Mouse (Mus musculus): ENCODE measurements around the gene Gsta3.
"Not testable (repeated sequence)": the region's sequence is repeated elsewhere in the genome, so short reads cannot be mapped to it uniquely, and the experiment has no call there.

Gsta3 gene

DNA sequence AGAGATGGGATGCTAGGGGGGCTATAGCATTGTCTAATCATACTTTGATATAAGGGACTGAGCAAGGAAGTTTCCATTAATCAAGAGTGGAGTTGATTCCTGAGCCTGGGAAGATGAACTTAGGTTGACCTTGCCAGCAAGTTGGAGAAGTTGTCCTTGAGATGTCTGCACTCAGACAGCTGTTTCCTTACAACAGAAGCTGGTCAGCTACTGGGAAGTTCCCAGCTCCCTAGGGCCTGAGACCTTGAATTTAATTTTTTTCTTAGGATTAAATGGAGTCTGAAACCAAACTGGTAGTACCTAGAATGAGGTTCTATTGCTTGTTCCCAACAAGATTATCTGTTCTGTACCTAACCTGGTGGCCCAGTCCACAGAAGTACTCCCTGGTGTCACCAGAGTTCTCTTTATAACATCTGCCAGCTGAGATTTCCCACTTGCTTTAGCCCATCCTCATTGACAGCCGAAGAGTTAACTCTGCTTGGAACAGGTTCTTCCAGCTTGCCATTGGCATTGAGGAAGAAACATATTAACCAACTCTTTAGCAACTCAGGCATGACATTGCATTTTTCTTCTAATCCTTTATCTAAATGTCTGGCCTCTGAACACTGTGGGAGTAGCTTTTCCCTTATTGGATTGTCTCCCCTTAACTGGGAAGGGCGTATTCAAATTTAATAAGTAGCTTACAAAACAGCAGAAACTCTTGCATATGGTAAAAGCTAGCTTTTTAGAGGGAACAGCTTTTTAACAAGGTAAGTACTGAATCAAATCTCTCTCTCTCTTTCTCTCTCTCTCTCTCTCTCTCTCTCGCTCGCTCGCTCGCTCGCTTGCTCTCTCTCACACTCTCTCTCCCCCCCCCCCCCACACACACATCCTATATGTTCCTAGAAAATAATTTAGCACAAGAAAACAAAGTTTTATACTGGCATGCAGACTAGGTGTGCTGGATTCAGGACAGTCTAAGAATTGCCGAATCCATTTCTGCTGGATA lies at the start of gene Gsta3:
TSS of gene Gsta3 (plus strand) at position 679 of the 988 bp plus-strand sequence.
- DNase-seq (ENCODE audit: low spot score in 2 of 2) = no peak

DNA sequence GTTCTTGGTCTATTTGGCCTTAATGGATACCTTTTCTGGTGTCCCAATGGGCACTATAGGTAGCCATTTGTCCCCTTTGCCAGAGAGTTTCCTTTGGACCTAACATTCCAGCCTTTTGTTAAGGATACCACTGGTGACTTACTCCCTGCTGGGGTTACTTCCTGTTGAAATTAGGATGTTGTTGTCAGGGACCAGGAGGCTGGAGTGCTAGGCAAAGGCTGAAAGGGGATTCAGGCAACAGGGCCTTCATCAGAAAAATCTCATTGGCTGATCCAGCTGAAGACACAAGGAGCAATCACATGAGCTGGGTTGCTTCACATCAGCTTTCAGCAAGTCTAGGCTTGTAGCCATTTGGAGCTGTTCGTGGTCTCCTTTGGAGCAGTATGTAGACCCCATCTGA lies 34.1 kb upstream of the Gsta3 start:
- no peak for DNase-seq (ENCODE audit: low spot score in 2 of 2)

DNA sequence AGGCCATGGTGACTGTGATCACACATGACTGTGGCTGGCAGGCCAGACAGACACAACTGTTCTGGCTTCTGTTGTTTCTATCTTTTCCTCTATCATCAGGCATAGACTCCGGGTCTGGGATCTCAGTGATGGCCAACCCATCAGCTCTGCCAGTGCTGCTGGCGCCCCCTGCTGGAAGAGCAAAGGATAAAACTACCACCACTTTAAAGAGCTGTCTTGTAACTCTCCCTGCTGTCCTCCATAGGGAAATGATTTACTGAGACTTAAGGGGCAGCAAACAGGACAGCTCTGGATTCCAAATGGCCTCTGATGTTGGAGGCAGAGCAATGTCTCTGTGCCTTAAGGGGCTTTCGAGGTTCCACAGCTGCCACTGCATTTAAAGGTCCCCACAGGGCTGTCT lies 26.9 kb upstream of the Gsta3 start:
- DNase-seq (ENCODE audit: low spot score in 2 of 2) = not testable (repeated sequence)

DNA sequence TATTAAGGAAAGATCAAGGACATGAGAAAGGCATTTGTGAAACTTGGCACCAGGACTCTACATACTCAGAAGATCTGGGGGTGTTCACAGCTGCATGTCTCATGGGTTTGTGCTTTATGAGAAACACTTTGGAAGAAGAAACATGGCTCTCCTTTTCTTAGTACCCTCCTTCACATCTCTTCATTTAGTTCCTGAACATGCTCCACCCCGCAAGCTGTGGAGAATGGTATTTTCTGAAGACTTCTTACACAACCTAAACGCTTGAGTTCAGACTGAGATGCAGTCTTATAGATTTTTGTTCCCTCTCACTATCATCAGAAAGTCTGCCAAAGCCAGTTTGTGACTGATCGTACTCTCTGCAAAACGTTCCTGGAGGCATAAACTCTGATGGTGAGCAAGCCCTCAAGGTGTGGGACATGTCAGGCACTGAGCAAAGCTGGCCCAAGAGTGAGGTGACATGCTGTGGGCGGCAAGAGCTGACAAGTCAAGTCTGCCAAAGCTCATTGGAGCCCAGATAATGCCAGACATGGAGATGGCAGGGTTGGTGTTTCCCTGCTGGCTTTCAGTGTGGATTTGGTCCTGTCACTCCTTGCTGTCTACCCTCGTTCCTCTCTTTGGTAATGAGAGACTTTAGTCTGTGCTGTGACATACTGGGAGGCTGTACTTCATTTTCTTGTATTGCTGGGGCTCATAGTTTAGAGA lies 26.2 kb upstream of the Gsta3 start:
- DNase-seq (ENCODE audit: low spot score in 2 of 2) = not testable (repeated sequence)

DNA sequence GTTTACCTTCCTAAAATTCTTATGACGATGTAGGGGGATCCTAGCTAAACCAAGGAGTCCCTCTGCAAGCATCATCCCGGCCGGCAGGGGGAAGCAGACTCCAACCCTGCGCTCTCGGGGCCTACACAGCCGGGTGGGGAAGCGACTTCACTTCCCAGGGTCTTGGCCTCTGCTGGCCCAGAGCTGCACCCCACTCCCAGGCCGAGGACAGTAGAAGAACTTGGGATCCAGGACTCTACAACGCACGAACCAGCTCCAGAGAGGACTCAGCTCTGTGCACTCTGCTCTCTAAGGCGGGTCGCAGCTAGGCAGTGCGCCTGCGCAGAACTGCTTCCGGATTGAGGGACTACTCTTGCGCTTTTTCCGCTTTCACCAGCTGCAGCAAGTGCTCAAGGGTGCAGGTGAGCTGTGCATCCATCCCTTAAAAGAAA lies 21.9 kb upstream of the Gsta3 start, which contains the start of gene Tmem14a:
TSS of gene Tmem14a (plus strand) at position 87 of the 431 bp plus-strand sequence.
- DNase-seq (ENCODE audit: low spot score in 2 of 2) = peak; percentile 85 to 89

DNA sequence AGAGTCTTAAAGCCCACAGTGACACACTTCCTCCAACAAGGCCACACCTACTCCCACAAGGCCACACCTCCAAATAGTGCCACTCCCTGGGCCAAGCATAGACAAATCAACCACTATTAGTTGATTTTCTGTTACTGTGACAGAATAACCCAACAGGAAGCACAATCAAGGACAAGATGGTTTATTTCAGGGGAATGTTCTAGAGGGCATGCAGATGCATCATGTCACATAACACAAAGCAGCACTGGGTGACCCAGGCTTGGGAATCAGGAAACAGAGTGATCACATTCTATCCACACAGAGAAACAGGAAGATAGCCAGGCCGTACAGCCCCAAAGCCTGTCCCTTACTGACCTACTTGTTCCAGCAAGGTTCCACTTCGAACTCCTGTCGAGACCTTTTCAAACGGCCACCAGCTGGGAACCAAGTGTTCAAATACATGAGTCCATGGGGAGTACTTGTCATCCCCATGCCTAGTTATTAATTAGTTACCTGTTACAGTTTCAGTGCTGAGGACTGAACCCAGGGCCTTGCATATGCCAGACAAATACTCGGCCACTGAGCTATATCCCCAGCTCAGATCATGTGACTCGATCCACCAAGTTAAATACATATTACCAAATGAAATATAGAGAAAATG lies 12.5 kb upstream of the Gsta3 start:
- no peak for DNase-seq (ENCODE audit: low spot score in 2 of 2)

DNA sequence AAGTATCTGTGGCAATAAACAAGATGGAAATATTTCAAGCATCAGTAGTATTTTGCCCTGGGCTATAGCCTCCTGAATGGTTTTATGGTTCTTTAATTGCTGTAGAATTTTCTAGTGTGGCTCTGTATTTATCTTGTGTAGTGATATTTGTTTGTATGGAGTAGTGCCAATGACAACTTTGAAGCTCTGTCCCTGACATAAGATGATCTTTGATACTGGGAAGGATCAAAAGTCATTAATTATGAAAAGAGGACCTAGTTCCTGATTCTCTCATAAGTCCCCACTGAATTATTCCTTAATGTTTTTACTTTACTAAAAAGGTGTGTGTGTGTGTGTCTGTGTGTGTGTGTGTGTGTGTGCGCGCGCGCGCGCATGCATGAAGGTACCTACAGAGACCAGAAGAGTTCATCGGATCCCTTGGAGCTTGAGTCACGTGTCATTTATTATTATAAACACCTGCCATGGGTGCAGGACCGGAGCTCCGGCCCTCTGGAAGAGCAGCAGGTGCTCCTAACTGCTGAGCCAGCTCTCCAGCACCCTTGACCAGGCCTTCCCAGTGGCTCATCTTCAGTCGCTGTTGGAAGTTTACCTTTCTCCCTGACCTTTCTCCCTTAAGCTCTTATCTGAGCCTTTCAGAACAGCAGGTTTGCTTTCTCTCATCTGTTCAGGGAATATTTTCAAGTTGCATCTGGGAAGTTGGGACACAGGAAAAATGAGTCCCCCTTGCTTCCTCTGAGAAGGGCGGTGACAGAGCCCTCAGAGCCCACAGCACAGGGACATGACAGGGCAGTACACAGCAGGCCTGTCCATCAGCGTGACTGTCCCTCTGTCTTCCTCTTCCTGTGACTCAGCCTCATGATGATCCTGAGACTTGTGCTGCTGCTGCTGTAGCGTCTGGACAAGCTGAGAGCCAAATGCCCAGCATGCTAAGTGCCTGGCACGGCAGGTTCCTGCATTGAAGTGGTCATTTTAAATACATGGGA lies 11.4 kb upstream of the Gsta3 start:
- DNase-seq (ENCODE audit: low spot score in 2 of 2) = not testable (repeated sequence)

DNA sequence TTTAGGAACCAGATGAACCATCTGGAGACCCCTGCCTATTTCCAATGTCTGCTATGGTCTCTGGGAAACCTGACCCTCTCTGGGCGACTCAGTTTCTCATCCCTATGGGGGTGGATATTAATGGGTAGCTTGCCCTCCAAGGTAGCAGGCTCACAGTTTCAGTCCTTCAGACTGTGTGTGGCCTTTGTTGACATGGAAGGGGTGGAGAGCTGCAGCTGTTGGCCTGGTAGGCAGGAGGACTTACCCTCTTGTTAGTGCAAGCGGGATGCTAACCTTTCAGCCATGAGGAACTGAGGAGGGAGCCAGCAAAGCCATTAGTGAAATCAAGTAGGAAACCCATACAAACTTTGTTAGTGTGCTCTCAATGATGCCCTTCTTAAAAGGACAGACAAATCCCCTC lies 10.0 kb upstream of the Gsta3 start:
- no peak for DNase-seq (ENCODE audit: low spot score in 2 of 2)

DNA sequence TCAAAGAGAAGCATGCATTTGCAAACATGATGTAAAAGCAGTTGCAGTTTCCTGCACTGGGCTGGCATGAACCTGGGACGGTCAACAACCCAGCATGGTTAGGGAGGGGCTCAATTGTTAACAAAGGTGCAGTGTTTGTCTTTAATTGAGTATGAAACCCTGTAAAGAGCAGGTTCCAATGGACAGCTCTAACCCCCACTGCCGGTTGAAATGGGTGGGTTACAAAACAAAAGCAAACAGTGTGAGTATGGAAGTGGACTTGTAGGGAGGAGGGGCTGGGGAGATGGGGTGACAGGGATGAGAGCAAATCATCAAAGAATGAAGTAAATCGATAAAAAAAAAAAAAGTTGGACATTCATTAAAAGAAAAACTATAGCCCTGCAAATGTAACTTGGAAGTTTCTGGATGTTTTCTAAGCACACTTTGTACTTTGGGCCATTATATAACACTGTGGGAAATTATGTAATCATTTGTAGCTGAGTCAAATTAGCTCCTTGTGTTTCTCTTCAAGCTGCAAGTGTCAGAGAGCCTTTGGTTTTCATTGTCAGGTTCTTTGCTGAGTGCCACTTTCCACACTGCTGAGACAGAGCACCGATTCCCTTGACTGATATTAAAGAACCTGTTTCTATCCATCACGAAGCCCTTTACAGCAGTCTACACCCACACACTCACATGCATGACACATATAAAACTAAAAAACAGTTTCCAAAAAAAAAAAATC lies 8.5 kb upstream of the Gsta3 start:
- DNase-seq (ENCODE audit: low spot score in 2 of 2) = no peak

DNA sequence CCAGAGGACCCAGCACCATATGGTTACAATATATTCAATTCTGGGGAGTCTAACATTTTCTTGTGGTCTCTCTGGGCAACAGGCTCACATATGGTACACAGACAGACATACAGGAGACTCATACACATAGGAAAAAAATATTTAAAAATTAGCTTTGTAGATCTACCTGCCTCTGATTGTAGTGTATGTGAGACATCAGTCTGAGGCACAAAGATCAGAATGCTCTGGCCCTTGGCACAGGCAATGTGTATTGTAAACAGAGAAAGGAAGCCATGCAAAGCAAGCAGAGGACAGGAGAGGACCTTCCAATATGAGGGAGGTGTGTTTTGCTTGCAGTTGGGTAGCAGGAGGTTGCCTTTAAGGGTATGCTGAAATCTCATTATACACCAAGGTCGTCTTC lies 7.9 kb upstream of the Gsta3 start:
- no peak for DNase-seq (ENCODE audit: low spot score in 2 of 2)

DNA sequence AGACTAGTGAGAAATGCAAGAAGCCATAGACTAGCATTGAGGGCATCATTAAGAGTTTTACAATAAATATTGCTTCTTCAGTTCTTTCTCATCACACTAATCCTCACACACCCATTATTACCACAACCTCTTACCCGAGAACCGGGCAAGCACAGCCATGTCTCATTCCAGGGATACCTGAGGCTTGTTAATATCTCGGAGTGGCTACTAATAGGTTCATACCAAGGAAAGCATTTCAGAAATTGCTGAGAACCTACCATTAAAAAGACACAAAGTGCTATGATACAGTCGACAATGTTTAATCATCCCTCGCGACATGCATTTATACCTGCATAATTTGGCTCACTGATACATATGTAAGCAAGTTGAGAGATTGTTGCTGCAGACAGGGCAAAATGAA lies 5.0 kb upstream of the Gsta3 start:
- DNase-seq (ENCODE audit: low spot score in 2 of 2) = no peak

DNA sequence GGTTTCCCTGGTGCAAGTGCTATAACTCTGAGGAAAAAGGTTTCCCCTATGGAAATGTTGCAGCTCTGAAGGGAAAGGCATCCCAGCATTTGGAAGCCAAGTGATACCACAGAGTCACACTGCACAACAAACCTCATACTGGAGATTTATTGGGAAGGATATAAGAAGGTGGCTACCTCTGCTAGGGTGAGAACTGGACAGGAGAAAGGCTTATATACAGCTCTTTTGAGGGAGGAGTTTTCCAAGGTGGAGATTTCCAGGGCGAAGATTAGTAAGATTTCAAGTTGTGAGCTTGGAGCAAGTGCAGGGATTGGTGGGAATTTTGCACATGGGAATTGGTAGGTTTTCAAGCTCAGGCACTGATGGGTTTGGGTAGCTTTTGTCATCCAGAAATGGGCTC lies 707 bp downstream of the Gsta3 start:
- no peak for DNase-seq (ENCODE audit: low spot score in 2 of 2)

DNA sequence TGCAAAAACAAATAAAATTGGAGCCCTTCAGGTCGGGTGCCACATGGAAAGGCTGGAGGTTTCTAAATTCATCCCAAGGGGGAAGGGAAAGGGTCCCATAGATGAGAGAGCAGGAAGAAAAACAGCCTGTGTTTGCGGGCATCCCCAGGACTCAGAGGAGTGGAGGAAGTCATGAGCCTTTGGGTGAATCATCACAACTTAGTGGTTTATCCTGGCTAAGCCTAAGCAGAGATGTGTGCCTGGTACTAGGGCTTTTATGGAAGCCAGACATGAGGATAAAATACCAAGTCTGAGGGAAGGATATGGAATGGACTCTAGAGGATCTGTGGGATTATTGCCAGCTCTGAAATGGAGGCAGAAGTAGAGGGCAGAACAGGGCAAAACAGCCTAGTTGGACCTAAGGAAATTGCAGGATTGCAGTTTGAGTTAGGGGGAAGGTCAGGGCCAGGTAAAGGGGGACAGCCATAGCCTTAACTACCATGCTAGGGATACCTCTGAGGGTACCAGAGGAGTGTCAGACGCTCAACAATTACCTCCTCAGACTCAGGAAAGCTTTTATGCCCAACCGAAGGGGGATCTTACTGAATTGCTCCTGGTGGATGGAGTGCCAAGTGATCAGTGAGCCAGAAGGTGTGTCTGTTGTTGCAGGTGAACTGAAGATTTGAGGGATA lies 4.0 kb downstream of the Gsta3 start:
- no peak for DNase-seq (ENCODE audit: low spot score in 2 of 2)

DNA sequence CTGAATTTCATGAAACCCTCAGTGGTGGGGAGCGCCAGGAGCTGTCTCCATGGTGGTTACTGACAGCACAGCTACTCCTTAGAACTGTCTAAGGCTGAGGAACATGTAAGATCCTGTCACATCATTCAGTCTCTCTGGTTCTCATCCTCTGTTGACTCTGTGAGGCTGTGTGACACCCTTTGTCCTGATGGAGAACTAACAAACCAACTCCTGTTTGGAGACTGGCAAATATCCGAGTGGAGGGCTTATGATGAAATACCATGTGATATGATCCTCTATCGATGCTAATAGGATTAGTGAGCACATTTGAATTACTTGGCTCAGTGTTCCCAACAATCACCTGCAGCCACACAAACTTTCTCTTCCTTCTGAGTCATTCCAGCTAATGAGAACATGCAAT lies 5.7 kb downstream of the Gsta3 start:
- no peak for DNase-seq (ENCODE audit: low spot score in 2 of 2)

DNA sequence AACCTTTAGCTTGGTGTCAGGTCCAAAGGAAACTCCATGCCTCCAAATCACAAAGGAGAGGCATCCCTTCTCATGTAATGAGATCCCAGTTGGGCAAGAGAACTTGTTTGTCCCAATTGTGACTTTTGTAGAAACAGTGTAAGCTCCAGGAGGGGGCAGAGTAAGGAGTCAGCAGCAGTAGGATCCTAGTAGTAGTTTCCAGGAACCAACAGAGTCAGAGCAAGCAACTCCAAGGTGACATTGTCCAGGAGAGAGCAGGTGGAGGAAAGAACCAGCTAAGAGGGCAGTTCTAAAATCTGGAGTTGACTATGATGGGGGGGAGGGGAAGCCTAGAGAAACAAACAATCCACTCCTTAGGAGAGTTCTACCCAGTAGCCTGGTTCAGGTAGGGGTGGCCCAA lies 7.5 kb downstream of the Gsta3 start:
- DNase-seq (ENCODE audit: low spot score in 2 of 2) = no peak

DNA sequence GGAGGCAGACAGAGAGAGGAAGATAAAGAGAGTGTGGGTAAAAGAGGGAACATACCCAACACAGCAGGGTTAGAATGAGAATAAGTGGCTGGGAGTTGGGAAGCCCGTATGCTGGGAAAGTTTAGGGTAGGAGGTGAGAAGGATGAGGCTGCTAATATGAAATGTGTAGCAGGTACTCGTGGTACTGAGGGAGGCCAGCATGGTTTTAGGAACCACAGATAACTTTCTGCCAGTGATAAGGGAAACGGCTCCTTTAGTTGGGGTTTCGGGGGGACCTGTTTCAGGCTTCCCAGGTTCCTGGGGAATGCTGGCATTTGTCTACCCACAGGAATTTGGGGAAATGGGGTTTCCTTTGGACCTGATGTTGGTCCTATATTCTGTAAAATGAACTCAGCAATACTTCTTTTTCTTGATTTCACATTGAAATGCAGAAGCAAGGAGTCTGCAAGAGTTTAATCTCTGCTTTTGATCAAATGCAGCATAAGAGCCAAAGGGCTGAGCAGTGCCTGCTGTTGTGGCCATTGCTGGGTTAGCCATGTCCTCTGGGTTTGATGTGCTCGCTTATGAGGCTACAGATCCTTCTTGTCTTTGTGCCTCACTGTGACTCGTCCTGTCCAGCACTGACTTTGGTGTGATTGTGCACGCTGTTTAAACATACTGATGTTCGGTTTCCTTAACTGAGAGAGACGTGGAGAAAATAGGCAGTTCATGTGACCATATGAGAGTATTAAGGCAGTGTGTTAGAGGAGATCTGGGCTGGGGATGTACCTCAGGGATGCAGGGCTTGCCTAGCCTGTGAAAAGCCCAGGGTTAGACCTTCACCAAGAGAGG lies 8.4 kb downstream of the Gsta3 start:
- no peak for DNase-seq (ENCODE audit: low spot score in 2 of 2)

DNA sequence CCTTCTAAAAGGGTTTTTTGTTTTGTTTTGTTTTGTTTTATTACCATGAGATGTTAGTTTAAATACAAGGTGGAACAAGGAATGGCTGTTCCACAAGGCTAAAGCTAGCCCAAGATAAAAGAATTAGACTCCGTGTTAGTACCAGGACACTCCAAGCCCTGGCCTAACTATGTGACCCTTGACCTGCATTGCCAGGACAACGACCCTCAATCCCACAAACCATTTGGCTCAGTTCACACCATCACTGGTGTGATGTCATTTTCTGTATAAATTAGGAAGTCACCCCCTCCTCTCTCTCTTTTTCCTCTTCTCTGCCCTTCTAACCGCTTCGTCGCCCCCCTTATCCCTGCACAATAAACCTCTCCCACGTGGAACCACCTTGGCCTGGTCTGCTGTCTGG lies 11.3 kb downstream of the Gsta3 start:
- no peak for DNase-seq (ENCODE audit: low spot score in 2 of 2)

DNA sequence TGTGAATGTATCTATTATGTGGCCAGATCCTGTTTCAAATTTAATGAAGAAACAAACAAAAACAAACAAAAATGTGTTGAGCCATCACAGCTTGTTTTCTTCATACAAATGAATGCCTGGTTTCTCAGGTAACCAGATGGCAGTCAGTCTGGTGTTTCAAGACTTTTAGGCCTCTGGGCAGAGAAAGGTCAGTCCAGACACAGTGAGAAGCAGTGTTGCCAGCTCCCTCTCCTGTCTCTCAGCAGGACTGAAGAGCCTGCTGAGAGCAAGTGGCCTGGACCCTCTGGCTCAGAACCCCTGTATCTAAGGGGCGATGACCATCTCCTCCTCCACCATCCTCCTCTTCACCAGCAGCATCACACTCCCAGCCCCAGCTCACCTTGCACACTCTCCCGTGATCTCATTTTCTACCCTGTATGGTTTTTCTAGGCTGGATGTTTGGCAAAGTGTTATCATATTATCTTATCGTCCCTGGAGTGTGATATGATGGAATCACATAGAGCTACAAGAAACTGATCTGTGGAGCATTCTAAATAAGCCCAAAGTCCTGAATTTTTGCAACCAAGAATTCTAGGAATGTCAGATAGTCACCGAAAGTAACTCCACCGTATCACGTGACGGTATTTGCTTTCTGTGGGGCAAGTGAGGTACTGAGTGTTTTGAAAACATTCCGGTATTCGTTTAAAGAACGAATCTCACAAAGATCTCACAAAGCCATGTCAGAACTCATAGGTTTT lies 12.3 kb downstream of the Gsta3 start:
- DNase-seq (ENCODE audit: low spot score in 2 of 2) = no peak
